Mouse (Mus musculus): ENCODE measurements around the gene Dcaf1. TPM values are rescaled to one million over a fixed set of nuclear protein-coding genes. Genes with fewer than 3 reads are reported as not detected.

Dcaf1 gene
- 53.6 TPM for polyA plus RNA-seq (2017; shearing (Covaris generic))

DNA sequence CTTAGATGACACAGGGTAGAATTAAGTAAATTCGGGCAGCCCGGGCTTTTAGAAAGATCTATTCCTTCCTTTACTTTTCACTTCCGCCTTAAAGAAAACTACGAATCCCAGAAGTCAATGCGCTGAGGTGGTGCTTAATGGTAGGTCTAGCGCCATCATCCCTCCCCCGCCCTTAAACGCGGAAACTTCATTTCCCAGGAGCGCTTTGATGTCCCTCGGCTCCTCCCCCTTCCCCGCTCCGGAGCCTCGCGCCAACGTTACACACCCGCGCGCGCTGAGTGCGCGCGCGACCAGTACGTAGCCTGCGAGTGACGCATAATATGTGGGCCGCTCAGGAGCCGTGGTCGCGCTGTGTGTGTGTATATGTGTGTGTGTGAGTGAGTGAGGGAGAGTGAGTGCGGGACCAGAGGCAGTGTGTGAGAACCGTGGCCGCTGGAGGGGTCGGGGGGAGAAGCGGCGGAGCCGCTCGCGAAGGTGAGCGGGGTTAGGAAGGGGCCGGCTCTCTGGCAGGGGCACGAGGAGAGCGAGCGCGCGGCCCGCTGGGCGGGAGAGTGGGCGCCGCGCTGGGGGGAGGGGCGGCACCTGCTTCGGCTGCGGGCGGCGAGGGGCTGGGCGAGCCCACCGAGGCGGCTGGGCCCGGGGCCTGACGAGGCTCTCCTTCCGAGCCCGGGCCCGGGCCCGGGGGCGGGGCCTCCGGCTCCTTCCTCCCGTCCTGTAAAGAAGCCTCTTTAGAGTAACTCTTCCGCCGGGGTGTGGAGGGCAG lies at the start of gene Dcaf1:
Gene Dcaf1, plus strand, starts transcription at position 257 of the 763 bp plus-strand sequence.

DNA sequence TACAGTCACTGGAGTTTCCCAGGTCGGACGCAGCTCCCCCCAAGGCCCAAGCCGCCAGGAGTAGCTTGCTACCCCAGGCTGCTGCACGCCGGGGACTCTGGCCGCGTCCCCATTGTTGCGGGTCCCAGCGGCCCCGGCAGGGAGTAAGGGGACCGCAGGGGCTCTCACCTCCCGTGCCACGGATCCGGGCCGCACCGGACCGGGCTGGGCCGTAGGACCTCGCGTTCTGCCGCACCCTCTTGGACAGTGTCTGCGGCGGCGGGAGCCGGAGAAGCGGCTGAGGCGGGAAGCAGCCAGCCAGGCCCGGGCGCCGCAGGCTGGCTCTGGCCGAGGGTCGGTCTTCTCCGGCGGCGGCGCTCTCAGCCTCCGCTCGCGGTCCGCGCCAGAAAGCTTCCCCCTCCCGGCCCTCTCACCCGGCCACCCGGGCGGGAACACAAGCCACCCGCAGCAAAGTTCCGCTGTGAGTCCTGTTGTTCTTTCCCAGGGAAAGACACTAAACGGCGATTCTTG lies 32.8 kb upstream of the Dcaf1 start, which contains the start of gene Rad54l2:
Gene Rad54l2, minus strand, starts transcription at position 383 of the 510 bp plus-strand sequence.

DNA sequence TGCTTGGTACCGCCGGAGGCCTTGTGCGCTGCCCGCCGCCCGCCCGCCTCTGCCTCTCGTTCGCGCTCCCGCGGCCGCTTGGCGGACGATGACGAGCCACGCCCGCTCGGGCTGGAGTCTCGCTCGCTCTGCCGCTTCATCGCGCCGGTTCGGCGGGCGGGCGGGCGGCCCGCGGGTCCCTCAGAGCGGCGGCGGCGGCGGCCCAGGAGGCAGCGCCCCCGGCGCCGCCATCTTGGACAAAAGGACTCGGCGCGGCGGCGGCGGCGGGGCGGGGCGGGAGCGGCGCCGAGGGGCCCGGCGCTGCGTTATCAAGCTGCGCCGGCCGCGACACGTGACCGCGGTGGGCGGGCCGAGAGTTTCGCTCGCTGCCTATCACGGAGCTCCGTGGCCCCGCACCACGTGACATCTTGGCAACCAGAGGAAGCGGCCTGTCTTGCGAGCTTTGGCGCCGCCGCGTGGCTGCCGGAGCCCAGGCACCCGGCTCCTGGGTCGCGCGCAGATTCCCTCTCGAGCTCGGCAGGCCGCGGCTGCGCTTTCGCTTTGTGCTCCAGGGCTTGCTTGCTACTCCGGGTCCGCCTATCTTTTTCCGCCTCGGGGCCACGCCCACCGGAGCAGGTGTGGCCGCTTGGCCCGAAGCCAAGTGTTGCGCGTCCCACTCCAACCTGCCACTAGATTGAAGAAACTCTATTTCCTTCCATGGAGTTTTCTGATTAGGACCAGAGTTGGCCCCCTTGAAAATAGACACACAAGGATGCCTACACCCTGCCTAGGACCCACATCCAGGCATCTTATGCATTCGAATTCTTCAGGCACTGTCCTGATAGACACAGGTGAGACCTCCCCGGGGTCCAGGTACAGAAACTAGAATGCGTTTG lies 65.4 kb downstream of the Dcaf1 start, which contains the start of gene Rbm15b:
Gene Rbm15b, minus strand, starts transcription at position 601 of the 875 bp plus-strand sequence.

DNA sequence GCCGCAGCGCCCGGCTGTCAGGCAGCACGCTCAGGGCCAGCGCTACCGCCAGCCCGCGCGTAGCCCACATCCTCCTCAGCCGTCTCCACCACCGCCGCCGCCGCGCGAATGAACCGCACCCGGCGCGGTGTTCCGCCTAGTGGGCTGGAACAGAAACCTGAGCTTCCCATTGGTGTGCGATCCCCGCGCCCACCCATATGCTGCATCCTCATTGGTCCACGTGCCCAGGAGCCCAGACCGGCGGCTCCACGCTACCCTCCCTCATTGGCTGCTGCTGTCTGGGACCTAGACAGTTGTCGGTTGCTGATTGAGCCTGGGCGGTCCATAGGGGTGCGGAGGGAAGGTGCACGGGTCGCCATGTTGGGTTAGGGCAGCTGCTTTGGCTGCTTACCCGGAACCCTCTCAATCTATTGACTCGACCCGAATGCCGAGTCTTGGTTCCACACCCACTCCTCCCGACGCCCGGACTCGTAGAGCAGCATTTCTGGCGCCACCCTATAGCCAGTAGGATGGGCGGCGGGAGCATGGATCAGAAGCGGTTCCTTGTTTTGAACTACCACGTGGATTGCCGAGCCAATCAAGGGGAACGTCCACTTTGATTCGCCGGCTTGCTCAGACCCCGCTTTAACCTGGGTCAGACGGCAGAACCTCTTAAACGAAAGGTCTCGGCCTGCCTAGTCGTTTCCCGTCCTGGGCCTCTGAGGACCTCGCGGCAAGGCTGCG lies 70.3 kb downstream of the Dcaf1 start, which contains the start of gene Manf:
Gene Manf, minus strand, starts transcription at position 151 of the 723 bp plus-strand sequence.

Other genes with a start within 250 kb of the Dcaf1 start
- not detected for gene Iqcf6, start 195.3 kb upstream of the Dcaf1 start, polyA plus RNA-seq (2017; shearing (Covaris generic))
- not detected for gene Grm2, start 165.8 kb upstream of the Dcaf1 start, polyA plus RNA-seq (2017; shearing (Covaris generic))
- 72.8 TPM for gene Tex264, start 135.9 kb upstream of the Dcaf1 start, polyA plus RNA-seq (2017; shearing (Covaris generic))
- gene Rad54l2, start 32.7 kb upstream of the Dcaf1 start, polyA plus RNA-seq (2017; shearing (Covaris generic)), result 3.9 TPM
- 1.3 TPM for gene Rbm15b, start 65.6 kb downstream of the Dcaf1 start, polyA plus RNA-seq (2017; shearing (Covaris generic))
- gene Manf, start 70.1 kb downstream of the Dcaf1 start, polyA plus RNA-seq (2017; shearing (Covaris generic)), result 161 TPM

All from activated CD4-positive, CD25-positive, alpha-beta regulatory T cell, adult 9 weeks (primary cell).